8 mouse cellular contexts compared by ENCODE assay signal in the genomic region with DNA sequence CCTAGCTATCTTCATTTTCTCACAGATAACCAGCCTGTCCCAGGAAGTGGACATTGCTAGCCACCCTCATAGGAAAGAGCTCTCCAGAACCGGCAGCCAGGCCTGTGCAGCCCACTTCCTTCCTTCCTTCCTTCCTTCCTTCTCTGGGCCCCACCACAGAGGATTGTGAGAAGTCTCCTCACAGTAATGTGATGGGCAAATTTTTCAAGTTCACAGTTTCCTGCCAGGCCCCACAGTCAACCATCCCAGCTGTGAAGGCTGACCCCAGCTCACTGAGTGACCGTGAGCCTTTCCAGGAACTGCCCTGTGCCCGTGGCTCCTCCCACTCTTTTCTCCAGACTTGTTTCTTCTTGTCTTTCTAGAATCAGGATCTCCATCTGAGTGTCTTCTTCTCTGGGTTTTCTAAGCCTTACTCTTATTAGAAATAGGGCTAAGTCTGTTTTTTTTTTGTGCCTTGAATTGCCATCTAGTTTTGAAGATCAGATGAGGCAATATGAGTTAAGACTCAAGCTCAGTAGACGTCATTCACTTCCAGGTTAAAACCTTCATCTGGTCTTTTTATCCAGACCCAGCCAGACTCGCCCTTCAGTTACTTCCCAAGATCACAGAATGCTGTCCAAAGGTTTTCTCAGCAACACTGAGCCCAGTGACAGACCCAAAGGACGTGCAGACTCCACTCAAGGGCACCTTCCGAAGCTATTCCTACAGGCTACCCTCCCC. TPM values are rescaled to one million over a fixed set of nuclear protein-coding genes. Genes with fewer than 3 reads are reported as not detected.
DNase-seq lines count a peak whose midpoint lies in the region; ATAC-seq lines count a peak whose summit lies in the region.

No protein-coding gene starts in this region.

- no peak for DNase-seq in cerebellum, adult 18-20 months
- peak; percentile 42 for DNase-seq in CD4-positive, CD25-positive, alpha-beta regulatory T cell, adult 2 months (ENCODE audit: low read depth, low spot score)
- DNase-seq in liver, embryonic 11.5 days (ENCODE audit: low spot score) = no peak
- DNase-seq in ovary, postnatal 36 days (ENCODE audit: low spot score) = no peak
- DNase-seq in layer of hippocampus, postnatal 25 days (ENCODE audit: extremely low spot score in 1 of 2, low spot score in 1 of 2) = no peak
- no peak for DNase-seq in frontal cortex, postnatal 14 days (ENCODE audit: low spot score in 2 of 2)

- no peaks in the 10 kb centered on the region for H3K9me3 ChIP-seq in heart, embryonic 15.5 days (replicated peaks)
- no peaks in the 10 kb centered on the region for H3K9me3 ChIP-seq in liver, embryonic 11.5 days (ENCODE audit: control insufficient read depth, low read length)

- peak overlapping the region; percentile 29; the same call in 1 of the 2 replicates for H3K9ac ChIP-seq in heart, embryonic 15.5 days
- peak overlapping the region; percentile 20; the same call in 1 of the 2 replicates for H3K9ac ChIP-seq in liver, embryonic 11.5 days (ENCODE audit: low read depth, low read length)

- H3K4me1 ChIP-seq in heart, embryonic 15.5 days (replicated peaks) = peaks cover 62% of the 10 kb centered on the region
- peaks cover 25% of the 10 kb centered on the region for H3K4me1 ChIP-seq in liver, embryonic 11.5 days (replicated peaks; ENCODE audit: control insufficient read depth, insufficient read depth, low read length)

- no peaks in the 10 kb centered on the region for H3K36me3 ChIP-seq in heart, embryonic 15.5 days
- H3K36me3 ChIP-seq in liver, embryonic 11.5 days (ENCODE audit: control insufficient read depth, insufficient read depth, low read length) = no peaks in the 10 kb centered on the region

- peak; percentile 34; the same call in 1 of the 2 replicates for ATAC-seq in cerebellum, adult (ENCODE audit: insufficient number of reproducible peaks, low FRiP score, low TSS enrichment)
- ATAC-seq in heart, embryonic 15.5 days (replicated peaks; ENCODE audit: insufficient number of reproducible peaks, insufficient read depth, low FRiP score, low read depth) = no peak
- peak; percentile 31 for ATAC-seq in liver, embryonic 11.5 days (replicated peaks; ENCODE audit: low FRiP score)

- peak overlapping the region; percentile 8; the same call in 1 of the 2 replicates for H3K4me2 ChIP-seq in heart, embryonic 15.5 days
- peak overlapping the region; percentile 3; the same call in 1 of the 2 replicates for H3K4me2 ChIP-seq in liver, embryonic 11.5 days

- WGBS in heart, embryonic 15.5 days = 13% methylated on average over 7 of the region's 7 CpGs
- WGBS in liver, embryonic 11.5 days = 44% methylated on average over 7 of the region's 7 CpGs

- no peak overlapping the region for H3K4me3 ChIP-seq in heart, embryonic 15.5 days
- H3K4me3 ChIP-seq in liver, embryonic 11.5 days (ENCODE audit: low read depth, low read length) = no peak overlapping the region

- no peaks in the 10 kb centered on the region for H3K27me3 ChIP-seq in heart, embryonic 15.5 days
- H3K27me3 ChIP-seq in liver, embryonic 11.5 days (replicated peaks; ENCODE audit: control insufficient read depth, insufficient read depth, low read length) = no peaks in the 10 kb centered on the region

- peak overlapping the region; percentile 96 for H3K27ac ChIP-seq in heart, embryonic 15.5 days
- H3K27ac ChIP-seq in liver, embryonic 11.5 days (ENCODE audit: low read depth, low read length) = peak overlapping the region; percentile 52

RNA-seq across cellular contexts. Expression of a gene that starts 33.7 kb away (rescaled TPM):
- 30.8 and 38.1 TPM in 2 replicates for polyA plus RNA-seq in heart, embryonic 15.5 days (2015; fragmentation: Nextera tagmentation; extraction: Ambion mirVana)
- polyA plus RNA-seq in liver, embryonic 11.5 days (2014; fragmentation: Nextera tagmentation; extraction: Ambion mirVana) = 18.6 and 22.7 TPM in 2 replicates
- 10 to 100 TPM; 14.7 to 18.3 TPM for total RNA-seq in layer of hippocampus, postnatal 25 days (2021)

RNA-seq across cellular contexts. Expression of a gene that starts 34.3 kb away (rescaled TPM):
- 75.0 and 92.0 TPM in 2 replicates for polyA plus RNA-seq in heart, embryonic 15.5 days (2015; fragmentation: Nextera tagmentation; extraction: Ambion mirVana)
- polyA plus RNA-seq in liver, embryonic 11.5 days (2014; fragmentation: Nextera tagmentation; extraction: Ambion mirVana) = 89.5 and 96.1 TPM in 2 replicates
- total RNA-seq in layer of hippocampus, postnatal 25 days (2021) = 100 to 1,000 TPM; 114 to 118 TPM
